17 mouse cellular contexts compared by ENCODE assay signal in genomic region chr9:32714487-32714886, GRCm38 (mm10).
DNase-seq lines count a peak whose midpoint lies in the region; ATAC-seq and TF ChIP-seq lines count a peak whose summit lies in the region.
"Had no signal": no experiment of that assay in that cellular context is flagged by ENCODE, and none has a peak within 500 bp of the region (broad histone marks: within the 10 kb centered on the region; RNA-seq: fewer than 3 reads in every experiment).

No protein-coding gene starts in this region.

- H3K27me3 ChIP-seq in heart, embryonic 10.5 days (ENCODE audit: insufficient read depth, poor library complexity, severe bottlenecking), result no peaks in the 10 kb centered on the region
- no peaks in the 10 kb centered on the region for H3K27me3 ChIP-seq in C2C12 (ENCODE audit: control insufficient read depth, insufficient read depth, insufficient read length)
- H3K27me3 ChIP-seq in limb, embryonic 13.5 days, result no peaks in the 10 kb centered on the region
- no peaks in the 10 kb centered on the region for H3K27me3 ChIP-seq in forebrain, embryonic 16.5 days (replicated peaks; ENCODE audit: control insufficient read depth, insufficient read depth, low read length)
- H3K27me3 ChIP-seq: intestine, embryonic 15.5 days; kidney, embryonic 15.5 days; stomach, embryonic 15.5 days had no signal

- no peaks in the 10 kb centered on the region for H3K9me3 ChIP-seq in heart, embryonic 10.5 days
- no peaks in the 10 kb centered on the region for H3K9me3 ChIP-seq in limb, embryonic 13.5 days
- H3K9me3 ChIP-seq in forebrain, embryonic 16.5 days (ENCODE audit: control insufficient read depth, low read length), result no peaks in the 10 kb centered on the region; the same call in 1 of the 2 replicates
- H3K9me3 ChIP-seq: intestine, embryonic 15.5 days; kidney, embryonic 15.5 days; stomach, embryonic 15.5 days had no signal

- no peaks in the 10 kb centered on the region for H3K36me3 ChIP-seq in heart, embryonic 10.5 days
- peaks cover 3% of the 10 kb centered on the region for H3K36me3 ChIP-seq in C2C12 (ENCODE audit: control insufficient read depth, insufficient read depth)
- no peaks in the 10 kb centered on the region for H3K36me3 ChIP-seq in limb, embryonic 13.5 days
- no peaks in the 10 kb centered on the region for H3K36me3 ChIP-seq in forebrain, embryonic 16.5 days (ENCODE audit: control insufficient read depth, insufficient read depth)
- H3K36me3 ChIP-seq: G1E; hindbrain, embryonic 13.5 days; intestine, embryonic 15.5 days; kidney, embryonic 15.5 days; stomach, embryonic 15.5 days had no signal

- H3K4me1 ChIP-seq in heart, embryonic 10.5 days, result peaks cover 80% of the 10 kb centered on the region
- H3K4me1 ChIP-seq in limb, embryonic 13.5 days, result peaks cover 100% of the 10 kb centered on the region
- H3K4me1 ChIP-seq in forebrain, embryonic 16.5 days (replicated peaks; ENCODE audit: control insufficient read depth, insufficient read depth, low read length), result peaks cover 7% of the 10 kb centered on the region

- intact Hi-C loops in left cerebral cortex, postnatal 36 days (cut with DNase I), result no loop called here

- peaks cover 62% of the 10 kb centered on the region for H3K79me3 ChIP-seq in C2C12 (ENCODE audit: low read depth)

- TF ChIP-seq CTCF in C2C12 (IDR thresholded peaks at IDR 0.05; ENCODE audit: control insufficient read depth, insufficient read depth, insufficient read length), result no peak

- H3K79me2 ChIP-seq in C2C12 (ENCODE audit: control insufficient read depth, insufficient read depth), result peaks cover 91% of the 10 kb centered on the region

- no peak for ATAC-seq in limb, embryonic 13.5 days (ENCODE audit: low FRiP score, low read depth)
- ATAC-seq in forebrain, embryonic 16.5 days, result no peak
- ATAC-seq: intestine, embryonic 15.5 days had no signal

- whole genome bisulfite sequencing in heart, embryonic 10.5 days, result 67% methylated on average over 7 of the region's 7 CpGs
- 41% methylated on average over 7 of the region's 7 CpGs for WGBS in limb, embryonic 13.5 days
- 81% methylated on average over 7 of the region's 7 CpGs for WGBS in forebrain, embryonic 16.5 days

- H3K4me2 ChIP-seq in limb, embryonic 13.5 days (replicated peaks), result peak overlapping the region; percentile 44
- no peak overlapping the region for H3K4me2 ChIP-seq in forebrain, embryonic 16.5 days (ENCODE audit: low read length)
- H3K4me2 ChIP-seq: hindbrain, embryonic 13.5 days; intestine, embryonic 15.5 days; kidney, embryonic 15.5 days; stomach, embryonic 15.5 days had no signal

- H3K9ac ChIP-seq in limb, embryonic 13.5 days, result no peak overlapping the region
- no peak overlapping the region for H3K9ac ChIP-seq in forebrain, embryonic 16.5 days (replicated peaks; ENCODE audit: low read depth, low read length)
- H3K9ac ChIP-seq: hindbrain, embryonic 13.5 days; intestine, embryonic 15.5 days; kidney, embryonic 15.5 days; stomach, embryonic 15.5 days had no signal

- no peak overlapping the region for H3K27ac ChIP-seq in heart, embryonic 10.5 days
- H3K27ac ChIP-seq in limb, embryonic 13.5 days, result peak overlapping the region; percentile 74; the same call in 1 of the 2 replicates
- H3K27ac ChIP-seq in forebrain, embryonic 16.5 days (ENCODE audit: low read length), result no peak overlapping the region
- H3K27ac ChIP-seq: hindbrain, embryonic 13.5 days; intestine, embryonic 15.5 days; stomach, embryonic 15.5 days had no signal

- no peak overlapping the region for H3K4me3 ChIP-seq in heart, embryonic 10.5 days
- no peak overlapping the region for H3K4me3 ChIP-seq in C2C12 (ENCODE audit: insufficient read depth, poor library complexity, severe bottlenecking)
- H3K4me3 ChIP-seq in limb, embryonic 13.5 days, result no peak overlapping the region
- H3K4me3 ChIP-seq in forebrain, embryonic 16.5 days (replicated peaks; ENCODE audit: low read length), result no peak overlapping the region
- H3K4me3 ChIP-seq: hindbrain, embryonic 13.5 days; intestine, embryonic 15.5 days; kidney, embryonic 15.5 days; stomach, embryonic 15.5 days had no signal

- H3ac ChIP-seq in C2C12 (ENCODE audit: control insufficient read depth, insufficient read length, low read depth), result no peak overlapping the region

- DNase-seq in heart, adult 11 months, result peak; percentile 95
- DNase-seq in heart, embryonic 10.5 days (ENCODE audit: low spot score), result no peak
- DNase-seq in lung, postnatal 36 days, result peak; percentile 3
- DNase-seq in lung, postnatal 4 days, result no peak
- no peak for DNase-seq in left cerebral cortex, postnatal 36 days (ENCODE audit: low spot score in 2 of 2)
- DNase-seq: adrenal gland, postnatal 36 days; cerebellum, adult 9-11 months; lung, adult 2 months; thymus, postnatal 14 days had no signal

TF ChIP-seq in C2C12, 6 proteins besides CTCF, POLR2A, EP300 and RAD21:
- TF ChIP-seq MAX (IDR thresholded peaks at IDR 0.05) (peak; percentile 100), CEBPB (IDR thresholded peaks at IDR 0.05; ENCODE audit: low read depth) (no peak), FOSL1 (IDR thresholded peaks at IDR 0.05; ENCODE audit: insufficient read depth, low read length, poor library complexity, severe bottlenecking) (peak; percentile 70), MYOD1 (IDR thresholded peaks at IDR 0.05; ENCODE audit: control insufficient read depth, insufficient read length, low read depth) (peak; percentile 55), MYOG (IDR thresholded peaks at IDR 0.05; ENCODE audit: control insufficient read depth, extremely low read depth, insufficient read length) (no peak), USF1 (IDR thresholded peaks at IDR 0.05; ENCODE audit: low read depth) (peak; percentile 55)
TF ChIP-seq in C2C12: peak in this region for 4.

Comparison
In these comparisons a context has a peak if more than half of its experiments do, and no peak if none do; other contexts are left out.
1. DNase-seq: peak in heart, adult 11 months (single experiment) and lung, postnatal 36 days (single experiment); none in heart, embryonic 10.5 days (single experiment), lung, postnatal 4 days (0 of 2) and left cerebral cortex, postnatal 36 days (0 of 2).